Mouse (Mus musculus) MEL (cell line): ENCODE results near the gene Osbp2. TPM values are rescaled to one million over a fixed set of nuclear protein-coding genes. Genes with fewer than 3 reads are reported as not detected.
A peak's percentile ranks its signal among the peaks of the same experiment; 100 is the strongest.

Experiments
- DNase-seq: peaks from one replicate; pipeline ENCODE4 v3.0.0; 2011; ENCODE audit warnings: low read depth, low spot score
- H3K27ac ChIP-seq: 2 replicates; pipeline ENCODE4 v1.5.1; 2012; ENCODE audit warnings: low read depth, mild to moderate bottlenecking, control low read depth, low read length, moderate library complexity; ENCODE audit not compliant: control insufficient read depth
- H3K27me3 ChIP-seq, 2 experiments: fragments of 150-350 bp in 1 of 2; sonication (generic) in 1 of 2; 2 replicates each; pipeline ENCODE4 v1.6.1; 2012; ENCODE audit warnings: low read length in 2 of 2, mild to moderate bottlenecking in 2 of 2, improper control_type of control experiment in 1 of 2, moderate library complexity in 1 of 2; ENCODE audit not compliant: insufficient read depth in 2 of 2, control insufficient read depth in 1 of 2
- H3K36me3 ChIP-seq, 2 experiments: 2 replicates each; pipeline ENCODE4 v1.6.1; 2012 to 2014; ENCODE audit warnings: low read length in 2 of 2, improper control_type of control experiment in 1 of 2, inconsistent platforms in 1 of 2, mild to moderate bottlenecking in 1 of 2; ENCODE audit not compliant: insufficient read depth in 2 of 2, control insufficient read depth in 1 of 2
- H3K4me1 ChIP-seq, 2 experiments: fragments of 150-350 bp in 1 of 2; sonication (generic) in 1 of 2; 2 replicates each; pipeline ENCODE4 v1.6.1; 2012; ENCODE audit warnings: low read length in 2 of 2, improper control_type of control experiment in 1 of 2, mild to moderate bottlenecking in 1 of 2; ENCODE audit not compliant: insufficient read depth in 2 of 2, control insufficient read depth in 1 of 2
- H3K4me3 ChIP-seq, 2 experiments: fragments of 150-350 bp in 1 of 2; sonication (generic) in 1 of 2; 2 replicates each; pipeline ENCODE4 v1.5.1; 2012; ENCODE audit warnings: low read depth in 2 of 2, low read length in 2 of 2, mild to moderate bottlenecking in 2 of 2, moderate library complexity in 2 of 2, control low read depth in 1 of 2, improper control_type of control experiment in 1 of 2; ENCODE audit not compliant: control insufficient read depth in 1 of 2, insufficient read depth in 1 of 2
- H3K79me2 ChIP-seq: 2 replicates; pipeline ENCODE4 v1.6.1; 2012; ENCODE audit warnings: mild to moderate bottlenecking, low read length, moderate library complexity; ENCODE audit not compliant: control insufficient read depth, poor library complexity, insufficient read depth
- H3K9ac ChIP-seq: 2 replicates; pipeline ENCODE4 v1.6.1; 2012; ENCODE audit warnings: low read depth, mild to moderate bottlenecking, control low read depth, low read length, moderate library complexity; ENCODE audit not compliant: control insufficient read depth, poor library complexity, severe bottlenecking
- H3K9me3 ChIP-seq: fragments of 150-350 bp; sonication (generic); replicated peaks from 2 replicates; pipeline ENCODE4 v1.6.1; 2012; ENCODE audit warnings: mild to moderate bottlenecking, low read length, improper control_type of control experiment, moderate library complexity; ENCODE audit not compliant: insufficient read depth
- CTCF ChIP-seq, 3 experiments: IDR thresholded peaks in 2 of 3; conservative IDR thresholded peaks in 1 of 3; 2 replicates each; pipeline ENCODE4 v1.5.1; 2011 to 2012; ENCODE audit warnings: low read length in 3 of 3, low read depth in 2 of 3, mild to moderate bottlenecking in 2 of 3, improper control_type of control experiment in 1 of 3, inconsistent platforms in 1 of 3, mixed read lengths in 1 of 3, moderate library complexity in 1 of 3; ENCODE audit not compliant: control insufficient read depth in 1 of 3, insufficient read depth in 1 of 3, poor library complexity in 1 of 3, severe bottlenecking in 1 of 3
- HCFC1 ChIP-seq: IDR thresholded peaks from 2 replicates; pipeline ENCODE4 v1.6.1; 2012; ENCODE audit warnings: low read depth, mild to moderate bottlenecking, inconsistent platforms, low read length, improper control_type of control experiment, moderate library complexity
- JUND ChIP-seq: IDR thresholded peaks from 2 replicates; pipeline ENCODE4 v1.6.1; 2011; ENCODE audit warnings: low read depth, mild to moderate bottlenecking, improper control_type of control experiment, low read length
- KAT2A ChIP-seq: conservative IDR thresholded peaks from 2 replicates; pipeline ENCODE4 v1.6.1; 2012; ENCODE audit warnings: low read depth, low read length, improper control_type of control experiment, inconsistent platforms
- MAX ChIP-seq: IDR thresholded peaks from 2 replicates; pipeline ENCODE4 v1.6.1; 2011; ENCODE audit warnings: low read length, improper control_type of control experiment
- MAZ ChIP-seq: IDR thresholded peaks from 2 replicates; pipeline ENCODE4 v1.6.1; 2012; ENCODE audit warnings: low read depth, mild to moderate bottlenecking, inconsistent platforms, low read length, improper control_type of control experiment
- MXI1 ChIP-seq: IDR thresholded peaks from 2 replicates; pipeline ENCODE4 v1.6.1; 2011; ENCODE audit warnings: mild to moderate bottlenecking, low read depth, low read length, improper control_type of control experiment
- MYC ChIP-seq: IDR thresholded peaks from 2 replicates; pipeline ENCODE4 v1.6.1; 2011; ENCODE audit warnings: low read depth, mild to moderate bottlenecking, low read length, improper control_type of control experiment, moderate library complexity
- NELFE ChIP-seq: IDR thresholded peaks from 2 replicates; pipeline ENCODE4 v1.6.1; 2011; ENCODE audit warnings: low read depth, low read length, improper control_type of control experiment
- NRF1 ChIP-seq: IDR thresholded peaks from 2 replicates; pipeline ENCODE4 v1.6.1; 2014; ENCODE audit warnings: low read depth, mild to moderate bottlenecking, inconsistent platforms, low read length, improper control_type of control experiment, moderate library complexity; ENCODE audit not compliant: poor library complexity, insufficient read depth, severe bottlenecking
- POLR2AphosphoS2 ChIP-seq: IDR thresholded peaks from 2 replicates; pipeline ENCODE4 v1.6.1; 2011; ENCODE audit warnings: low read length, improper control_type of control experiment
- RAD21 ChIP-seq: IDR thresholded peaks from 2 replicates; pipeline ENCODE4 v1.6.1; 2011; ENCODE audit warnings: mild to moderate bottlenecking, low read depth, low read length, improper control_type of control experiment
- TBP ChIP-seq: IDR thresholded peaks from 2 replicates; pipeline ENCODE4 v1.8.0; 2011; ENCODE audit warnings: low read depth, low read length, improper control_type of control experiment
- UBTF ChIP-seq: IDR thresholded peaks from 2 replicates; pipeline ENCODE4 v1.6.1; 2012; ENCODE audit warnings: low read depth, mild to moderate bottlenecking, inconsistent platforms, low read length, improper control_type of control experiment, moderate library complexity, borderline replicate concordance; ENCODE audit not compliant: insufficient read depth
- USF1 ChIP-seq: IDR thresholded peaks from 2 replicates; pipeline ENCODE4 v1.6.1; 2014; ENCODE audit warnings: low read depth, mild to moderate bottlenecking, inconsistent platforms, low read length, improper control_type of control experiment, moderate library complexity
- ZKSCAN1 ChIP-seq: IDR thresholded peaks from 2 replicates; pipeline ENCODE4 v1.6.1; 2012; ENCODE audit warnings: low read depth, mild to moderate bottlenecking, inconsistent platforms, low read length, improper control_type of control experiment, moderate library complexity
- ZMIZ1 ChIP-seq: IDR thresholded peaks from 2 replicates; pipeline ENCODE4 v1.6.1; 2012; ENCODE audit warnings: low read depth, mild to moderate bottlenecking, inconsistent platforms, low read length, improper control_type of control experiment, moderate library complexity
- ZNF384 ChIP-seq: IDR thresholded peaks from 2 replicates; pipeline ENCODE4 v1.6.1; 2012; ENCODE audit warnings: low read depth, mild to moderate bottlenecking, inconsistent platforms, low read length, improper control_type of control experiment
- polyA plus RNA-seq, 2 experiments: library from polyadenylated mRNA; stranded (reverse) in 1 of 2; unstranded in 1 of 2; fragments of >175 nt in 1 of 2; fragments of >200 nt in 1 of 2; gene quantifications; 2 replicates each; pipeline versions ENCODE4 v1.2.1 to v1.2.4; 2012; ENCODE audit warnings: low replicate concordance in 2 of 2, low read depth in 1 of 2; ENCODE audit not compliant: insufficient read length in 2 of 2, insufficient read depth in 1 of 2, missing spikeins in 1 of 2
- total RNA-seq: library from RNA; depleted of rRNA; stranded (reverse); fragments of 300-350 nt; gene quantifications from 2 replicates; pipeline ENCODE4 v1.2.3, GENCODE M21; 2012

The Osbp2 gene
- total and polyA plus RNA-seq, 3 experiments = 0.04 TPM; not detected in 2

GRCm38 (mm10) chr11:3835271-3835670, 28.4 kb downstream of the Osbp2 start:
- no peak for DNase-seq
- H3K4me1 ChIP-seq = no peaks in the 10 kb centered on the region
- no peak overlapping the region for H3K27ac ChIP-seq
- H3K27me3 ChIP-seq = no peaks in the 10 kb centered on the region
- TF ChIP-seq MXI1 = no peak
- TF ChIP-seq NRF1 = no peak
- no peak for TF ChIP-seq MAX
- no peak for TF ChIP-seq JUND
- TF ChIP-seq CTCF (IDR thresholded peaks at IDR 0.05 in 2 of 3, conservative IDR thresholded peaks at IDR 0.05 in 1 of 3; ENCODE audit: control insufficient read depth in 1 of 3, insufficient read depth in 1 of 3, low read depth in 2 of 3, low read length in 3 of 3, poor library complexity in 1 of 3, severe bottlenecking in 1 of 3) = no peak
- no peak for TF ChIP-seq NELFE
- no peak for TF ChIP-seq UBTF
- no peak for TF ChIP-seq MYC
- TF ChIP-seq USF1 = no peak
- no peak for TF ChIP-seq HCFC1
- TF ChIP-seq ZMIZ1 = no peak
- TF ChIP-seq, all 39 proteins: peak for 0
- no peaks in the 10 kb centered on the region for H3K9me3 ChIP-seq
- no peak overlapping the region for H3K4me3 ChIP-seq
- H3K36me3 ChIP-seq = no peaks in the 10 kb centered on the region
- no peaks in the 10 kb centered on the region for H3K79me2 ChIP-seq
- H3K9ac ChIP-seq = no peak overlapping the region

GRCm38 (mm10) chr11:3834421-3835098, 29.1 kb downstream of the Osbp2 start:
- Histone ChIP-seq H3K79me2 (no peaks in the 10 kb centered on the region), H3K9ac (no peak overlapping the region), H3K4me1 (no peaks in the 10 kb centered on the region), H3K4me3 (no peak overlapping the region), H3K27ac (no peak overlapping the region), H3K36me3 (no peaks in the 10 kb centered on the region), H3K9me3 (no peaks in the 10 kb centered on the region), H3K27me3 (no peaks in the 10 kb centered on the region)
- TF ChIP-seq NELFE (no peak), POLR2AphosphoS2 (no peak), UBTF (no peak), RAD21 (peak; percentile 2; the same call in 1 of the 2 replicates), MAZ (no peak), ZKSCAN1 (no peak), ZNF384 (no peak), KAT2A (no peak), ZMIZ1 (no peak), TBP (no peak), CTCF (IDR thresholded peaks at IDR 0.05 in 2 of 3, conservative IDR thresholded peaks at IDR 0.05 in 1 of 3; ENCODE audit: control insufficient read depth in 1 of 3, insufficient read depth in 1 of 3, low read depth in 2 of 3, low read length in 3 of 3, poor library complexity in 1 of 3, severe bottlenecking in 1 of 3) (peak; percentile 71 to 94 (median 76)), USF1 (no peak)
- peak; percentile 54 for DNase-seq
